ENCODE assay signal across 16 mouse cellular contexts in the genomic region with DNA sequence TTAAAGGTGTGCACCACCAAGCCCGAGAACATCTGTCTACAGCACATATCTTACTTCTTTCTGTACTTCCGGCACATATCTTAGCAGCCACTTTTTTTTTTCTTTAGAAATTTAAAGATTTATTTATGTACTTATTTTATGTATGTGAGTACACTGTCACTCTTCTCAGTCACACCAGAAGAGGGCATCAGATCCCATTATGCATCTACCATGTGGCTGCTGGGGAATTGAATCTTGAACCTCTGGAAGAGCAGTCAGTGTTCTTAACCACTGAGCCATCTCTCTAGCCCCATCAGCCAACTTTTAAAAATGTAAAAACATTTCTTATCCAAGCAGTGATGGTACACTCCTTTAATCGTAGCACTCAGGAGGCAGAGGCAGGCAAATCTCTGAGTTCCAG. TPM values are rescaled to one million over a fixed set of nuclear protein-coding genes. Genes with fewer than 3 reads are reported as not detected.
DNase-seq lines count a peak whose midpoint lies in the region; ATAC-seq lines count a peak whose summit lies in the region.
"Had no signal": no experiment of that assay in that cellular context is flagged by ENCODE, and none has a peak within 500 bp of the region (broad histone marks: within the 10 kb centered on the region; RNA-seq: fewer than 3 reads in every experiment).

No protein-coding gene starts in this region.

- H3K27ac ChIP-seq in heart, embryonic 13.5 days (replicated peaks) = peak overlapping the region; percentile 63
- H3K27ac ChIP-seq in liver, embryonic 13.5 days = peak overlapping the region; percentile 8; the same call in 1 of the 2 replicates
- H3K27ac ChIP-seq in liver, embryonic 11.5 days (ENCODE audit: low read depth, low read length) = no peak overlapping the region
- peak overlapping the region; percentile 60 for H3K27ac ChIP-seq in limb, embryonic 15.5 days
- H3K27ac ChIP-seq in stomach, embryonic 16.5 days (ENCODE audit: low read length) = peak overlapping the region; percentile 26; the same call in 1 of the 2 replicates
- H3K27ac ChIP-seq: hindbrain, embryonic 14.5 days; kidney, embryonic 15.5 days; stomach, embryonic 15.5 days had no signal

- intact Hi-C loops in heart, postnatal 14 days (cut with DNase I) = no loop called here

- no peak for DNase-seq in heart, postnatal 14 days
- DNase-seq in liver, embryonic 13.5 days = no peak
- no peak for DNase-seq in liver, embryonic 11.5 days (ENCODE audit: low spot score)
- no peak for DNase-seq in kidney, adult 8-10 months
- no peak for DNase-seq in cerebellum, postnatal 36 days
- DNase-seq: adrenal gland, postnatal 10 days; cerebellum, adult 11-12 months; heart, postnatal 36 days had no signal

- no peak overlapping the region for H3K4me2 ChIP-seq in heart, embryonic 13.5 days
- H3K4me2 ChIP-seq in liver, embryonic 13.5 days = no peak overlapping the region
- H3K4me2 ChIP-seq in liver, embryonic 11.5 days = no peak overlapping the region
- H3K4me2 ChIP-seq in limb, embryonic 15.5 days = no peak overlapping the region
- no peak overlapping the region for H3K4me2 ChIP-seq in stomach, embryonic 16.5 days (ENCODE audit: low read depth, low read length)
- H3K4me2 ChIP-seq: hindbrain, embryonic 14.5 days; kidney, embryonic 15.5 days; stomach, embryonic 15.5 days had no signal

- no peaks in the 10 kb centered on the region for H3K36me3 ChIP-seq in heart, embryonic 13.5 days
- no peaks in the 10 kb centered on the region for H3K36me3 ChIP-seq in liver, embryonic 13.5 days
- H3K36me3 ChIP-seq in liver, embryonic 11.5 days (ENCODE audit: control insufficient read depth, insufficient read depth, low read length) = no peaks in the 10 kb centered on the region
- H3K36me3 ChIP-seq in limb, embryonic 15.5 days = no peaks in the 10 kb centered on the region
- H3K36me3 ChIP-seq in stomach, embryonic 16.5 days (ENCODE audit: control insufficient read depth, insufficient read depth, low read length) = no peaks in the 10 kb centered on the region
- H3K36me3 ChIP-seq: kidney, embryonic 15.5 days; stomach, embryonic 15.5 days had no signal

- ATAC-seq in heart, embryonic 13.5 days (ENCODE audit: extremely low read depth, insufficient number of reproducible peaks, low FRiP score, low TSS enrichment) = no peak
- ATAC-seq in liver, embryonic 13.5 days (ENCODE audit: low read depth) = no peak
- ATAC-seq in liver, embryonic 11.5 days (replicated peaks; ENCODE audit: low FRiP score) = no peak
- ATAC-seq in limb, embryonic 15.5 days (ENCODE audit: insufficient number of reproducible peaks, low FRiP score, low TSS enrichment, low read depth) = no peak
- no peak for ATAC-seq in stomach, embryonic 16.5 days (ENCODE audit: insufficient read depth, low FRiP score)
- ATAC-seq: forebrain, embryonic 14.5 days; lung, postnatal 0 days had no signal

- WGBS in heart, embryonic 13.5 days = 83% methylated on average over 3 of the region's 3 CpGs
- WGBS in liver, embryonic 13.5 days (ENCODE audit: insufficient replicate concordance) = 82% methylated on average over 3 of the region's 3 CpGs
- WGBS in liver, embryonic 11.5 days = 86% methylated on average over 3 of the region's 3 CpGs
- 80% methylated on average over 3 of the region's 3 CpGs for WGBS in limb, embryonic 15.5 days
- WGBS in stomach, embryonic 16.5 days = 89% methylated on average over 3 of the region's 3 CpGs

- no peak overlapping the region for H3K4me3 ChIP-seq in heart, embryonic 13.5 days
- H3K4me3 ChIP-seq in liver, embryonic 13.5 days (replicated peaks) = no peak overlapping the region
- no peak overlapping the region for H3K4me3 ChIP-seq in liver, embryonic 11.5 days (ENCODE audit: low read depth, low read length)
- H3K4me3 ChIP-seq in limb, embryonic 15.5 days = no peak overlapping the region
- H3K4me3 ChIP-seq in stomach, embryonic 16.5 days (replicated peaks; ENCODE audit: low read length) = no peak overlapping the region
- H3K4me3 ChIP-seq: kidney, embryonic 15.5 days; stomach, embryonic 15.5 days had no signal

- H3K27me3 ChIP-seq in heart, embryonic 13.5 days (replicated peaks) = no peaks in the 10 kb centered on the region
- peaks cover 11% of the 10 kb centered on the region; the same call in 1 of the 2 replicates for H3K27me3 ChIP-seq in liver, embryonic 13.5 days
- no peaks in the 10 kb centered on the region for H3K27me3 ChIP-seq in liver, embryonic 11.5 days (replicated peaks; ENCODE audit: control insufficient read depth, insufficient read depth, low read length)
- H3K27me3 ChIP-seq in limb, embryonic 15.5 days = no peaks in the 10 kb centered on the region
- no peaks in the 10 kb centered on the region for H3K27me3 ChIP-seq in stomach, embryonic 16.5 days (ENCODE audit: control insufficient read depth, insufficient read depth, low read length)
- H3K27me3 ChIP-seq: kidney, embryonic 15.5 days; stomach, embryonic 15.5 days had no signal

- H3K4me1 ChIP-seq in heart, embryonic 13.5 days = peaks cover 35% of the 10 kb centered on the region
- H3K4me1 ChIP-seq in liver, embryonic 13.5 days (replicated peaks) = peaks cover 50% of the 10 kb centered on the region
- peaks cover 11% of the 10 kb centered on the region for H3K4me1 ChIP-seq in liver, embryonic 11.5 days (replicated peaks; ENCODE audit: control insufficient read depth, insufficient read depth, low read length)
- peaks cover 28% of the 10 kb centered on the region for H3K4me1 ChIP-seq in limb, embryonic 15.5 days
- peaks cover 21% of the 10 kb centered on the region for H3K4me1 ChIP-seq in stomach, embryonic 16.5 days (ENCODE audit: control insufficient read depth, insufficient read depth, low read length)
- H3K4me1 ChIP-seq: stomach, embryonic 15.5 days had no signal

- H3K9me3 ChIP-seq in heart, embryonic 13.5 days = no peaks in the 10 kb centered on the region
- no peaks in the 10 kb centered on the region for H3K9me3 ChIP-seq in liver, embryonic 13.5 days (replicated peaks)
- no peaks in the 10 kb centered on the region for H3K9me3 ChIP-seq in liver, embryonic 11.5 days (ENCODE audit: control insufficient read depth, low read length)
- no peaks in the 10 kb centered on the region for H3K9me3 ChIP-seq in limb, embryonic 15.5 days
- H3K9me3 ChIP-seq in stomach, embryonic 16.5 days (replicated peaks; ENCODE audit: control insufficient read depth, low read length) = no peaks in the 10 kb centered on the region
- H3K9me3 ChIP-seq: kidney, embryonic 15.5 days; stomach, embryonic 15.5 days had no signal

- no peak overlapping the region for H3K9ac ChIP-seq in heart, embryonic 13.5 days
- no peak overlapping the region; the same call in 1 of the 2 replicates for H3K9ac ChIP-seq in liver, embryonic 13.5 days
- H3K9ac ChIP-seq in liver, embryonic 11.5 days (ENCODE audit: low read depth, low read length) = no peak overlapping the region
- H3K9ac ChIP-seq in limb, embryonic 15.5 days = no peak overlapping the region
- no peak overlapping the region for H3K9ac ChIP-seq in stomach, embryonic 16.5 days (ENCODE audit: low read length)
- H3K9ac ChIP-seq: hindbrain, embryonic 14.5 days; kidney, embryonic 15.5 days; stomach, embryonic 15.5 days had no signal

RNA-seq across cellular contexts. Expression of a gene that starts 53.7 kb away (rescaled TPM):
- polyA plus RNA-seq in heart, embryonic 13.5 days (2015; fragmentation: Nextera tagmentation; extraction: Ambion mirVana) = 42.0 and 45.5 TPM in 2 replicates
- total RNA-seq in heart, postnatal 14 days (2021) = 10 to 100 TPM; 27.1 to 31.3 TPM
- polyA plus RNA-seq in liver, embryonic 13.5 days (2015; fragmentation: Nextera tagmentation; extraction: Ambion mirVana) = 45.1 and 50.3 TPM in 2 replicates
- polyA plus RNA-seq in liver, embryonic 11.5 days (2014; fragmentation: Nextera tagmentation; extraction: Ambion mirVana) = 68.4 and 77.1 TPM in 2 replicates
- polyA plus RNA-seq in limb, embryonic 15.5 days (2015; fragmentation: Nextera tagmentation; extraction: Ambion mirVana) = 62.7 and 63.0 TPM in 2 replicates
- polyA plus RNA-seq in stomach, embryonic 16.5 days (2015; fragmentation: Nextera tagmentation; extraction: Ambion mirVana) = 51.0 and 54.8 TPM in 2 replicates
